Mouse (Mus musculus): ENCODE data around the gene Tnfsfm13. TPM values are rescaled to one million over a fixed set of nuclear protein-coding genes. Genes with fewer than 3 reads are reported as not detected.

Tnfsfm13 gene
- polyA plus RNA-seq, 1 experiment from 2014 or later: 2.5 TPM

- no peak overlapping the region for H3K4me2 ChIP-seq (replicated peaks)
- WGBS: 74% methylated on average over 20 of the region's 20 CpGs
- no peak for ATAC-seq (ENCODE audit: insufficient number of reproducible peaks, insufficient read depth, low FRiP score, low TSS enrichment)
- no peak overlapping the region for H3K4me3 ChIP-seq
- H3K9ac ChIP-seq: no peak overlapping the region
- peaks cover 40% of the 10 kb centered on the region for H3K4me1 ChIP-seq
- H3K9me3 ChIP-seq: no peaks in the 10 kb centered on the region
- H3K27me3 ChIP-seq: no peaks in the 10 kb centered on the region
- no peaks in the 10 kb centered on the region for H3K36me3 ChIP-seq
- H3K27ac ChIP-seq: no peak overlapping the region
Measured at GRCm38 (mm10) chr11:69712954-69713672, 17.2 kb upstream of the Tnfsfm13 start.

- Histone ChIP-seq H3K9ac (no peak overlapping the region), H3K27me3 (no peaks in the 10 kb centered on the region), H3K36me3 (no peaks in the 10 kb centered on the region), H3K9me3 (no peaks in the 10 kb centered on the region), H3K4me2 (replicated peaks) (no peak overlapping the region), H3K4me1 (peaks cover 37% of the 10 kb centered on the region), H3K27ac (no peak overlapping the region), H3K4me3 (no peak overlapping the region)
- 78% methylated on average over 2 of the region's 2 CpGs for WGBS
- no peak for ATAC-seq (ENCODE audit: insufficient number of reproducible peaks, insufficient read depth, low FRiP score, low TSS enrichment)
Measured at GRCm38 (mm10) chr11:69711082-69711481, 15.2 kb upstream of the Tnfsfm13 start.

- ATAC-seq (ENCODE audit: insufficient number of reproducible peaks, insufficient read depth, low FRiP score, low TSS enrichment): no peak
- Histone ChIP-seq H3K9ac (no peak overlapping the region), H3K36me3 (no peaks in the 10 kb centered on the region), H3K4me1 (peaks cover 31% of the 10 kb centered on the region), H3K4me3 (no peak overlapping the region), H3K27ac (no peak overlapping the region), H3K4me2 (replicated peaks) (no peak overlapping the region), H3K27me3 (no peaks in the 10 kb centered on the region), H3K9me3 (no peaks in the 10 kb centered on the region)
- 75% methylated on average over 3 of the region's 3 CpGs for WGBS
Measured at GRCm38 (mm10) chr11:69710470-69710869, 14.6 kb upstream of the Tnfsfm13 start.

- no peak overlapping the region for H3K4me3 ChIP-seq
- H3K4me1 ChIP-seq: peaks cover 26% of the 10 kb centered on the region
- no peaks in the 10 kb centered on the region for H3K27me3 ChIP-seq
- peak overlapping the region; percentile 72 for H3K27ac ChIP-seq
- no peaks in the 10 kb centered on the region for H3K36me3 ChIP-seq
- no peaks in the 10 kb centered on the region for H3K9me3 ChIP-seq
- WGBS: 44% methylated on average over 11 of the region's 11 CpGs
- H3K4me2 ChIP-seq (replicated peaks): no peak overlapping the region
- ATAC-seq (ENCODE audit: insufficient number of reproducible peaks, insufficient read depth, low FRiP score, low TSS enrichment): no peak
- H3K9ac ChIP-seq: no peak overlapping the region
Measured at GRCm38 (mm10) chr11:69709554-69710446, 13.9 kb upstream of the Tnfsfm13 start.

- ATAC-seq (ENCODE audit: insufficient number of reproducible peaks, insufficient read depth, low FRiP score, low TSS enrichment): no peak
- 65% methylated on average over 3 of the region's 3 CpGs for WGBS
- Histone ChIP-seq H3K4me1 (peaks cover 20% of the 10 kb centered on the region), H3K27me3 (no peaks in the 10 kb centered on the region), H3K4me2 (replicated peaks) (no peak overlapping the region), H3K9ac (no peak overlapping the region), H3K27ac (0 out of 2 replicates have a peak overlapping the region, but pooled peaks have one; percentile 72), H3K4me3 (no peak overlapping the region), H3K9me3 (no peaks in the 10 kb centered on the region), H3K36me3 (no peaks in the 10 kb centered on the region)
Measured at GRCm38 (mm10) chr11:69708614-69709265, 12.8 kb upstream of the Tnfsfm13 start.

- no peaks in the 10 kb centered on the region for H3K27me3 ChIP-seq
- 81% methylated on average over 4 of the region's 4 CpGs for WGBS
Measured at GRCm38 (mm10) chr11:69707873-69708381, 12.0 kb upstream of the Tnfsfm13 start.

GRCm38 (mm10) chr11:69707480-69707847 is 11.6 kb upstream of the Tnfsfm13 start:
- peaks cover 14% of the 10 kb centered on the region for H3K4me1 ChIP-seq
- no peak overlapping the region for H3K4me3 ChIP-seq
- no peaks in the 10 kb centered on the region for H3K9me3 ChIP-seq
- H3K27ac ChIP-seq: no peak overlapping the region
- no peak overlapping the region for H3K4me2 ChIP-seq (replicated peaks)
- H3K9ac ChIP-seq: no peak overlapping the region
- H3K27me3 ChIP-seq: no peaks in the 10 kb centered on the region
- H3K36me3 ChIP-seq: no peaks in the 10 kb centered on the region
- 92% methylated on average over 4 of the region's 4 CpGs for WGBS
- ATAC-seq (ENCODE audit: insufficient number of reproducible peaks, insufficient read depth, low FRiP score, low TSS enrichment): no peak

More at GRCm38 (mm10) chr11:69707873-69708381, 12.0 kb upstream of the Tnfsfm13 start:
- H3K27ac ChIP-seq: no peak overlapping the region
- H3K9me3 ChIP-seq: no peaks in the 10 kb centered on the region
- peaks cover 14% of the 10 kb centered on the region for H3K4me1 ChIP-seq
- no peak for ATAC-seq (ENCODE audit: insufficient number of reproducible peaks, insufficient read depth, low FRiP score, low TSS enrichment)
- H3K4me3 ChIP-seq: no peak overlapping the region
- no peak overlapping the region for H3K4me2 ChIP-seq (replicated peaks)
- H3K36me3 ChIP-seq: no peaks in the 10 kb centered on the region
- H3K9ac ChIP-seq: no peak overlapping the region

GRCm38 (mm10) chr11:69706775-69707479 is 11.0 kb upstream of the Tnfsfm13 start:
- Histone ChIP-seq H3K4me2 (replicated peaks) (no peak overlapping the region), H3K27me3 (no peaks in the 10 kb centered on the region), H3K4me1 (peaks cover 14% of the 10 kb centered on the region), H3K36me3 (no peaks in the 10 kb centered on the region), H3K27ac (no peak overlapping the region), H3K9me3 (no peaks in the 10 kb centered on the region), H3K4me3 (no peak overlapping the region), H3K9ac (no peak overlapping the region)
- 44% methylated on average over 6 of the region's 6 CpGs for WGBS
- ATAC-seq (ENCODE audit: insufficient number of reproducible peaks, insufficient read depth, low FRiP score, low TSS enrichment): no peak

- Histone ChIP-seq H3K36me3 (no peaks in the 10 kb centered on the region), H3K27ac (no peak overlapping the region), H3K4me2 (replicated peaks) (no peak overlapping the region), H3K4me1 (peaks cover 10% of the 10 kb centered on the region), H3K4me3 (no peak overlapping the region), H3K9me3 (no peaks in the 10 kb centered on the region), H3K27me3 (no peaks in the 10 kb centered on the region), H3K9ac (0 out of 2 replicates have a peak overlapping the region, but pooled peaks have one; percentile 7)
- no peak for ATAC-seq (ENCODE audit: insufficient number of reproducible peaks, insufficient read depth, low FRiP score, low TSS enrichment)
- 38% methylated on average over 2 of the region's 2 CpGs for WGBS
Measured at GRCm38 (mm10) chr11:69704613-69705010, 8.7 kb upstream of the Tnfsfm13 start.

- Histone ChIP-seq H3K4me2 (replicated peaks) (no peak overlapping the region), H3K9me3 (no peaks in the 10 kb centered on the region), H3K9ac (0 out of 2 replicates have a peak overlapping the region, but pooled peaks have one; percentile 7), H3K27ac (no peak overlapping the region), H3K4me1 (peaks cover 4% of the 10 kb centered on the region), H3K36me3 (no peaks in the 10 kb centered on the region), H3K4me3 (no peak overlapping the region), H3K27me3 (no peaks in the 10 kb centered on the region)
- 60% methylated on average over 8 of the region's 8 CpGs for WGBS
- no peak for ATAC-seq (ENCODE audit: insufficient number of reproducible peaks, insufficient read depth, low FRiP score, low TSS enrichment)
Measured at GRCm38 (mm10) chr11:69703814-69704612, 8.1 kb upstream of the Tnfsfm13 start.

All from embryonic facial prominence, embryonic 12.5 days (tissue).